Comparison of ENCODE assay signal across 10 mouse cellular contexts in the genomic region with DNA sequence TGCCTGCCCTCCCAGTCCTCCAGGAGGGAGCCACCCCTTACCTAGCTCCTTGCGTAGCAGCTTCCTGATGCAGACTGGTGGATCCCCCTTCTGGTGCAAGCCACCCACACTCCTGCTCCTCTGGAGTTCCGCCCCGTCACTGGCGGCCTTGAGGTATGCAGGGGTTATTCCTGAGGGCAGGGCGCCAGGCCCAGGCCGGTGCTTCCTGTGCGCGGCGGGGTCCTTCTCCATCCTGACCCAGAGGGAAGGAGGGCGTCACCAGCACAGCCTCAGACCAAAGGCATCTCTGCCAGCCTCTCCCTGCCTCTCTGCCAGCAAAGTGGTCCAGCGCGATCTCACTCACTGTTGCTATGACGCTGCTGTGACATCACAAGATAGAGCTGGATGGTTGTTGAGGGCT. TPM values are rescaled to one million over a fixed set of nuclear protein-coding genes. Genes with fewer than 3 reads are reported as not detected.
DNase-seq lines count a peak whose midpoint lies in the region; ATAC-seq lines count a peak whose summit lies in the region.
"Had no signal": no experiment of that assay in that cellular context is flagged by ENCODE, and none has a peak within 500 bp of the region (broad histone marks: within the 10 kb centered on the region; RNA-seq: fewer than 3 reads in every experiment).

A gene (minus strand): TSS at position 344 of the 400 bp plus-strand sequence.

- ATAC-seq in hindbrain, embryonic 12.5 days (ENCODE audit: low FRiP score) = no peak
- ATAC-seq in embryonic facial prominence, embryonic 15.5 days (ENCODE audit: insufficient number of reproducible peaks, low FRiP score, low TSS enrichment, low read depth) = 0 out of 2 replicates have a peak, but pooled peaks have one; percentile 47
- ATAC-seq in limb, embryonic 13.5 days (ENCODE audit: low FRiP score, low read depth) = no peak
- ATAC-seq in forebrain, embryonic 13.5 days = no peak
- ATAC-seq in erythroblast, adult 5-6 weeks (replicated peaks; ENCODE audit: low FRiP score, poor library complexity, severe bottlenecking) = no peak

- no peak for DNase-seq in hindbrain, embryonic 10.5 days (ENCODE audit: low spot score)
- DNase-seq in Muller cell, postnatal 12 days (ENCODE audit: inconsistent ontology term) = peak; percentile 33
- DNase-seq in left cerebral cortex, postnatal 14 days (ENCODE audit: low spot score in 2 of 2) = no peak

- H3K9ac ChIP-seq in hindbrain, embryonic 12.5 days = no peak within 1 kb of the TSS
- no peak within 1 kb of the TSS for H3K9ac ChIP-seq in embryonic facial prominence, embryonic 15.5 days
- no peak within 1 kb of the TSS for H3K9ac ChIP-seq in limb, embryonic 13.5 days
- H3K9ac ChIP-seq in forebrain, embryonic 13.5 days = no peak within 1 kb of the TSS
- H3K9ac ChIP-seq: hindbrain, embryonic 14.5 days; stomach, embryonic 15.5 days had no signal

- WGBS in hindbrain, embryonic 10.5 days = 36% methylated on average over 13 of the region's 13 CpGs
- WGBS in hindbrain, embryonic 12.5 days = 44% methylated on average over 13 of the region's 13 CpGs
- WGBS in embryonic facial prominence, embryonic 15.5 days = 30% methylated on average over 13 of the region's 13 CpGs
- WGBS in limb, embryonic 13.5 days = 29% methylated on average over 13 of the region's 13 CpGs
- 45% methylated on average over 13 of the region's 13 CpGs for WGBS in forebrain, embryonic 13.5 days

- no peaks in the 10 kb centered on the region for H3K27me3 ChIP-seq in hindbrain, embryonic 10.5 days (ENCODE audit: insufficient read depth, poor library complexity, severe bottlenecking)
- H3K27me3 ChIP-seq in hindbrain, embryonic 12.5 days = no peaks in the 10 kb centered on the region
- H3K27me3 ChIP-seq in embryonic facial prominence, embryonic 15.5 days = no peaks in the 10 kb centered on the region
- no peaks in the 10 kb centered on the region for H3K27me3 ChIP-seq in limb, embryonic 13.5 days
- H3K27me3 ChIP-seq in forebrain, embryonic 13.5 days = no peaks in the 10 kb centered on the region
- H3K27me3 ChIP-seq: stomach, embryonic 15.5 days had no signal

- peaks cover 3% of the 10 kb centered on the region; the same call in 1 of the 2 replicates for H3K4me1 ChIP-seq in hindbrain, embryonic 10.5 days (replicated peaks)
- H3K4me1 ChIP-seq in hindbrain, embryonic 12.5 days = no peaks in the 10 kb centered on the region
- H3K4me1 ChIP-seq in embryonic facial prominence, embryonic 15.5 days = peaks cover 6% of the 10 kb centered on the region; the same call in 1 of the 2 replicates
- no peaks in the 10 kb centered on the region for H3K4me1 ChIP-seq in limb, embryonic 13.5 days
- H3K4me1 ChIP-seq in forebrain, embryonic 13.5 days = no peaks in the 10 kb centered on the region
- H3K4me1 ChIP-seq: stomach, embryonic 15.5 days had no signal

- H3K36me3 ChIP-seq in hindbrain, embryonic 10.5 days = no peaks in the 10 kb centered on the region
- H3K36me3 ChIP-seq in hindbrain, embryonic 12.5 days = no peaks in the 10 kb centered on the region
- H3K36me3 ChIP-seq in embryonic facial prominence, embryonic 15.5 days = no peaks in the 10 kb centered on the region
- H3K36me3 ChIP-seq in limb, embryonic 13.5 days = no peaks in the 10 kb centered on the region
- no peaks in the 10 kb centered on the region for H3K36me3 ChIP-seq in forebrain, embryonic 13.5 days (ENCODE audit: poor library complexity, severe bottlenecking)
- H3K36me3 ChIP-seq: stomach, embryonic 15.5 days had no signal

- no peaks in the 10 kb centered on the region for H3K9me3 ChIP-seq in hindbrain, embryonic 10.5 days
- no peaks in the 10 kb centered on the region for H3K9me3 ChIP-seq in hindbrain, embryonic 12.5 days (replicated peaks)
- H3K9me3 ChIP-seq in embryonic facial prominence, embryonic 15.5 days (replicated peaks) = no peaks in the 10 kb centered on the region
- no peaks in the 10 kb centered on the region for H3K9me3 ChIP-seq in limb, embryonic 13.5 days
- no peaks in the 10 kb centered on the region for H3K9me3 ChIP-seq in forebrain, embryonic 13.5 days (replicated peaks)
- H3K9me3 ChIP-seq: stomach, embryonic 15.5 days had no signal

- no peak within 1 kb of the TSS for H3K4me3 ChIP-seq in hindbrain, embryonic 10.5 days
- H3K4me3 ChIP-seq in hindbrain, embryonic 12.5 days = no peak within 1 kb of the TSS
- no peak within 1 kb of the TSS for H3K4me3 ChIP-seq in embryonic facial prominence, embryonic 15.5 days (replicated peaks)
- no peak within 1 kb of the TSS for H3K4me3 ChIP-seq in limb, embryonic 13.5 days
- H3K4me3 ChIP-seq in forebrain, embryonic 13.5 days = no peak within 1 kb of the TSS
- H3K4me3 ChIP-seq: stomach, embryonic 15.5 days had no signal

- 0 out of 2 replicates have a peak within 1 kb of the TSS, but pooled peaks have one; percentile 2 for H3K27ac ChIP-seq in hindbrain, embryonic 10.5 days
- H3K27ac ChIP-seq in hindbrain, embryonic 12.5 days = no peak within 1 kb of the TSS
- H3K27ac ChIP-seq in embryonic facial prominence, embryonic 15.5 days (replicated peaks) = no peak within 1 kb of the TSS
- H3K27ac ChIP-seq in limb, embryonic 13.5 days = no peak within 1 kb of the TSS
- H3K27ac ChIP-seq in forebrain, embryonic 13.5 days = no peak within 1 kb of the TSS
- H3K27ac ChIP-seq: hindbrain, embryonic 14.5 days; stomach, embryonic 15.5 days had no signal

- no peak within 1 kb of the TSS for H3K4me2 ChIP-seq in hindbrain, embryonic 12.5 days (replicated peaks)
- no peak within 1 kb of the TSS for H3K4me2 ChIP-seq in embryonic facial prominence, embryonic 15.5 days (replicated peaks)
- H3K4me2 ChIP-seq in limb, embryonic 13.5 days (replicated peaks) = peak within 1 kb of the TSS; percentile 25; the same call in 1 of the 2 replicates
- no peak within 1 kb of the TSS for H3K4me2 ChIP-seq in forebrain, embryonic 13.5 days
- H3K4me2 ChIP-seq: hindbrain, embryonic 14.5 days; stomach, embryonic 15.5 days had no signal

- intact Hi-C loops in left cerebral cortex, postnatal 14 days (cut with DNase I) = no loop called here

RNA-seq across cellular contexts. Expression of the gene that starts here (rescaled TPM):
- not detected in 2 replicates for polyA plus RNA-seq in hindbrain, embryonic 10.5 days (2016; fragmentation: Nextera tagmentation; extraction: Ambion mirVana)
- polyA plus RNA-seq in hindbrain, embryonic 12.5 days (2016; fragmentation: Nextera tagmentation; extraction: Ambion mirVana) = not detected in 2 replicates
- not detected in 2 replicates for polyA plus RNA-seq in embryonic facial prominence, embryonic 15.5 days (2015; fragmentation: Nextera tagmentation; extraction: Ambion mirVana)
- polyA plus RNA-seq in limb, embryonic 13.5 days (2015; fragmentation: Nextera tagmentation; extraction: Ambion mirVana) = not detected in 2 replicates
- polyA plus RNA-seq in forebrain, embryonic 13.5 days (2015; fragmentation: Nextera tagmentation; extraction: Ambion mirVana) = not detected in 2 replicates
- total RNA-seq in left cerebral cortex, postnatal 14 days (2021) = not detected
- total RNA-seq in erythroblast, adult 5-6 weeks (2015; ENCODE audit: low replicate concordance) = not detected in 2 replicates
- total RNA-seq in erythroblast, adult 5-6 weeks (2017; ENCODE audit: low replicate concordance) = not detected in 2 replicates
- polyA plus RNA-seq: hindbrain, embryonic 14.5 days; stomach, embryonic 15.5 days had no signal

Comparison
In these comparisons a context has a peak if more than half of its experiments do, and no peak if none do; other contexts are left out.
1. Peak in ATAC-seq in embryonic facial prominence, embryonic 15.5 days; RNA of the gene not detected or under 1 TPM.